Mouse (Mus musculus) C2C12 (cell line): Measurements from ENCODE around the gene Mettl27.

Experiments used
- CTCF ChIP-seq: IDR thresholded peaks from one replicate; pipeline ENCODE4 v1.5.1; 2011; ENCODE audit not compliant: control insufficient read depth, insufficient read depth, insufficient read length
- FOSL1 ChIP-seq: IDR thresholded peaks from one replicate; pipeline ENCODE4 v1.8.0; 2011; ENCODE audit warnings: mild to moderate bottlenecking, low read length; ENCODE audit not compliant: poor library complexity, insufficient read depth, severe bottlenecking
- MAX ChIP-seq: IDR thresholded peaks from one replicate; pipeline ENCODE4 v1.6.1; 2011; ENCODE audit warnings: mild to moderate bottlenecking, control low read depth
- MYOD1 ChIP-seq: IDR thresholded peaks from one replicate; pipeline ENCODE4 v1.6.1; 2011; ENCODE audit warnings: low read depth; ENCODE audit not compliant: control insufficient read depth, insufficient read length
- USF1 ChIP-seq: IDR thresholded peaks from one replicate; pipeline ENCODE4 v1.6.1; 2011; ENCODE audit warnings: low read depth, mild to moderate bottlenecking, control low read depth, moderate library complexity

- TF ChIP-seq CTCF, result no peak
- no peak for TF ChIP-seq MAX
- no peak for TF ChIP-seq USF1
- no peak for TF ChIP-seq FOSL1
- no peak for TF ChIP-seq MYOD1
These were observed 41.4 kb downstream of the Mettl27 start for GRCm38 (mm10) chr5:134973526-134973925.
